Mouse (Mus musculus) neutrophil, adult 5-6 weeks (primary cell): ENCODE results near the gene Mtfr1l. TPM values are rescaled to one million over a fixed set of nuclear protein-coding genes. Genes with fewer than 3 reads are reported as not detected.

Source experiments
- ATAC-seq: fragments of 151-379, 151-347 bp; 2 replicates; pipeline ENCODE4 v1.8.0; 2017; ENCODE audit warnings: mild to moderate bottlenecking, moderate TSS enrichment; ENCODE audit not compliant: insufficient number of reproducible peaks, poor library complexity, low FRiP score, severe bottlenecking; ENCODE audit errors: extremely low read depth
- total RNA-seq: library from RNA; stranded (forward); fragments of 200-1000 nt; gene quantifications from 2 replicates; pipeline ENCODE4 v1.2.3, GENCODE M21; 2017

Gene Mtfr1l
- total RNA-seq, 1 experiment from 2014 or later, result 37.7 TPM

DNA sequence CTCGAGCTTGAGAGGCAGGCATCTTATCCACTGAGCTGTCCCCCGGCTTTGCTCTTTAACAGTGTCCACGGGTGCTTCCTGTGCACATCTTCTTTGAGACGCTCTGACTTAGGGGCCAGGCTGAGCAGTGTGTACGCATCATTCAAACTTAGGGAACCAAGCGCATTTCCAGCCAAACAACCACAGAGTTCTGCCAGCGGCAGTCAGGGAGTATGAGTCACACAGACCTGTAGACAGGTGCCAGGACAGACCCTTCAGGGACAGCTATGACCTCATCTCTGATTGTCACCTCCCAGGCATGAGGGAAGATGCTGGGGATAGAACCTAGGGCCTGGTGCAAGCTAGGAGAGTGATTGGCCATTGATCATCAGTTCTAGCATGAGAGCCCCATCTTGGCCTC is 24.0 kb upstream of the Mtfr1l start:
- ATAC-seq, result no peak

DNA sequence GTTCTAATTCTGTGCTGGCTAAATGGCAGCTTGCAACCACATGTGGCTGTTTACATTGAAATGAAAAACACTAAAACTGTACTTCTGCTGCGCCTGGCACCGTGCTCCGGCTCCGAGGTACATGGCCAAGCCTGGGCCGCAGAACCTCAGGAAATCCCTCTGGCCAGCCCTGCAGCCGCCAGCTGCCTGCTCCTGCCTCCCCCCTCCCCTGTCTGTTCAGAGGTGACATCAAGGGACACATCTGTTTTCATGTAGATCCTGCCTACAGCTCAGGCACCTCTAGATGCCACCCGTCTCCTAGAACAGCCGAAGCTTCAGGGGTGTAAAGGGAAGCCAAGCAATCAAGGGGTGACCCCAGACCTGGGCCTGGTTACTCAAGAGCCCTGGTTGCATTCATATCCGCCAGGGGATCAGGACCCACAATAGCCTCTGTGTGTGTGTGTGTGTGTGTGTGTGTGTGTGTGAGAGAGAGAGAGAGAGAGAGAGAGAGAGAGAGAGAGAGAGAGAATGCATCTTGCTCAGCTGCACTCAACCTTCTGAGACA is 23.5 kb upstream of the Mtfr1l start:
- no peak for ATAC-seq

DNA sequence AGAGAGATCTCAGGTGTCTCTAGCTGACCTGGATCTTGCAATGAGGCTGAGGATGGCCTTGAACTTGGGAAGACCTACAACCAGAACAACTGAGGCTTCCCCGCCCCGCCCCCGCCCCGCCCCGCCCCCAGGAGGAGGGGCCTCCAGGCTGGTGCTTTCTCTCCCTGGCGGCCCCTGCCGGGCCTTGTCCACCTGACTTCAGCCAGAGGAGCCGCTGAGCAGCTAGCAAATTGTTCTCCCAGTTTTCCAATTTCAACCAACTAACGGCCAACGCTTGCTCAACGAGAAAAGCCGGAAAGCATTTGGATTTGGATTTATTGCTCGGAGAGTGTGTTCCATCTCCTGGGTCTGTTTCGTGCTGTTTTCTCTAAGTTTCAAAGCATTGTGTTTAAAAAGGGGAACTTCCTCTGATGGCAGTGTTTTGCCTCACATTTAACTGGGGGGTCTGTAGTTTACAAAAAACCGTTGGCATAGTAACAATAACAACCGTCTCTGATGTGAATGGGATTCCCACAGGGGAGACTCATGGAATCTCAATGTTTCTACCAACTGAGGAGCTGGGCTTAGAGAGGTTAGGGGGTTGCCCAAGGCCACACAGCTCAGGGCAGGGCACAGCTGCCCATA is 22.6 kb upstream of the Mtfr1l start:
- ATAC-seq, result peak; percentile 26

DNA sequence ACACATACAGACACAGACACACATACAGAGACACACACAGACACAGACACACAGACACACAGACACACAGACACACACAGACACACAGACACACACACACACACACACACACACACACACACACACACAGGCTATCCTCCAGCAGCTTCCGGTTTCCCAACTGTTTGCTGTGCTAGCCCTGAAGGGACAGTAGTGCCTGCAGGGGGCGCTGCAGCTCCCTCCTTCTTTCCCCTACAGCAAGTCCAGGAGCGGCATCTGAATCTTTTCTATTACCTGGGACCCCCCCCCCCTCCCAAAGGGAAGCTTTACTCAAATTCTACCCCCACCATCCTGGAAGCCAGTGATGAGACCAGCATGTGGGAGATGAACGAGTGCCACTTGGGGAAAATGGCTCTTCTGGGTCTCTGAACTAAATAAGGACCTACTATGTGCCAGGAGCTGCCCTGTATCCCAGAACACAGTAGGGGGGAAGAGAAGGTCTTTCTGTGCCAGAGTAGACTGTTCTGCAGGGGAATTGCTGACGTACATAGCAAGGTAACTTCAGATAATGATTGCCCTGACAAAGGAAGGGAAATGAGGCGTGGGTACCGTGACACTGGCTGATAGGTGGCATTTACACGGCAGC is 20.9 kb upstream of the Mtfr1l start:
- no peak; the same call in 1 of the 2 replicates for ATAC-seq

DNA sequence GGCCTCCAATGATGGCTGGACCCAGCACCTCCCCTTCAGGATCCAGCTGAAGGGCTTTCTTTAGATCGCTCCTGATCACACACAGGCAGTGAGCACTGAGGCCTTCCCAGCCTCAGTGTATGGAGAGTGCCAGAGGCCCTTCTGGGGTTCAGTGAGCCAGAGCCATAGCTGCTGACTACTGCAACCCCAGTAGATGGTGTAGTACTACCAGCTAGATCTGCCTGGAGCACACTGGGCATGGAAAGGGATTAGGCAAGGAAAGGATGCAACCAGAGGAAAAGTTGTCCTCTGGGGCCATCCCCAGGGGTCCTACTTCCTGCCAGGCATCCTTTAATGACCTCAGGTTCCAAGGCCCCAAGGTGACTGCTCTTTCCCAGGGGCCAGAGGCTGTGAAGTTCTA is 18.4 kb upstream of the Mtfr1l start:
- no peak for ATAC-seq

DNA sequence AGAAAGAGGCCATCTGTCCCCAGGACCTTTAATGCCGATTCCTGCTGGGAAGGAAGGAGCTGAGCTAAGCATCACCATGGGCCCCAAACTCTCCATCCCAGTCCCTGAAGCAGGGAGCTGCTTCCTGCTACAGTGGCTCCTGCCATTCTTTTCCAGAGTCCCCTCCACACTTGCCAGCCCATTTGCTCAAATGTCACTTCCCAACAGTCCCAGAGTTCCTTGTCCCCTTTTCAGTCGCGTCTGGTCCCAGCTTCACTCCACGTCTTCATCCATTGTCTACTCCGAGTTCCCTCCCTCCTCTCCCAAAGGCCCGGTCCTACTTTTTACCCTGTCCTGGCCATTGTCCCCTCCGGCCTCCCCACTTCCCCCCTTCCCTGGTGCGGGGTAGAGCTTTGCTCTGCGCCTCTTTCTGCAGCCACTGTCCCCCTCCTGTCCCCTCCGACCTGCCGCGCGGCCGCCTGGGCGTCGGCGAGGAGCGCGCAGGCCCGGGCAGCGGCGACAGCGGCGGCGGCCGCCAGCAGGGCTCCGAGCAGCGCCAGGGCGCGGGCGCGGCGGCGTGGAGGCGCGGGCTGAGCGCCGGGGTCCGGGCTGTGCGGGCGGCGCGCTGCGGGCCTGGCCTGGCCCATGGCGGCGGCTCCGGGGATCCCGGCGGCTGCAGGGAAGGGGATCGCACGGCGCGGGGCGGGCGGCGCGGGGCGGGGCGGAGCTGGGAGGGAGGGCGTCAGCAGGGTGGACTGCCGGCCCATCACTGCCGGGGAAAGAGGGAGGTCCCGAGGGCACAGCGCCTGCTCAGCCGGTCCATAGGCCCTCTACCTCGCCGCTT is 16.5 kb upstream of the Mtfr1l start, which contains the start of gene Selenon:
Selenon (minus strand) TSS at position 673 of the 823 bp plus-strand sequence.
- no peak for ATAC-seq

DNA sequence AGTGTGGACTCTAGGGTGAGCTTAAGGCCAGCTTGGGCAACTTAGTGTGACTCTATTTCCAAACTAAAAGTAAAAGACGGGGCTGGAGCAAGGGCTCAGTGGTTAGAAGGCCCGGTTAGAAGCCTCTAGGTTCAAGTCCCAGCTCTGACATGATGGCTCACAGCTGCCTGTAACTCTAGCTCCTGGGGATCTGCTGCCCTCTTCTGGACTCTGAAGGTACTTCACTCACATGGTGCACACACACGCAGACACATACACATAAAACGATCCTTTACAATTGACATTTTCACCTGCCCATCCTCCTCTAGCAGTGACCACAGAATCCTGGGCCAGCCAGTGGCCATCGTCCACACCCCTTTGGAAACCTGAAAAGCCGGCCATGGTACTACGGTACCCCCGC is 14.7 kb upstream of the Mtfr1l start:
- ATAC-seq, result no peak

DNA sequence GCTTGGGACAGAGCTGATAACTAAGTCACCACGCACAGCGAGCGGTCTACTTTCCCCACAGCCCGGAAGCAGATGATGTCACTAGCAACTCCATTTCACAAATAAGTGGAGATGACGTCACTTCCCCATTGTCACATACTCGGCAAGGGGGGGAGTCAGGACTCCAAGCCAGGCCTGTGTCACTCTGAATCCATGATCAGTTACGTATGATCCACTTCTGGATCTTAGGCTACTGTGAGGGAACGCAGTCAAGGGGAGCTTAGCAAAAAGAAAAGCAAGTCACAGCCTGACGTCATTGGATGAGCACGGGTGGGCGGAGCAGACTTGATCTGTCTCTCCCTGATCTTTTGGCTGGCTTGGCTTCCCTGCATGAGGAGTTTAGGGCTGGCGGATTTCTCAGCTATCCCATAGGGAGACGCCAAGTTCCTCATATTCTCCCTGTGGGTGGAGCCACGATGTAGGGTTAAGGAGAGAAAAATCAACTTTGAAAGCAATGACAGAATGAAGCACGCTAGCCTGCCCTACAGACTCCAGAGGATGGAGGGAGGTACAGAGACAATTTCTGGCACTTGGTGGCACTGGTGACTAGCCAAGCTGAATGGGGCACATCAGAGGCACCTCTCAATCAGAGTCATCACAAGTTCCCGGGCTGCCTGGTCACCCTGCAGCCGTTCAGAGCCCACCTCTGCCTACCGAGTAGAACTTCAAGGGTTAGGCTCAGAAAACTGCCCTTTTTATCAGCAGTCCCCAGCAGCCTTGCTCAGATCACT is 13.2 kb upstream of the Mtfr1l start:
- peak; percentile 82 for ATAC-seq

DNA sequence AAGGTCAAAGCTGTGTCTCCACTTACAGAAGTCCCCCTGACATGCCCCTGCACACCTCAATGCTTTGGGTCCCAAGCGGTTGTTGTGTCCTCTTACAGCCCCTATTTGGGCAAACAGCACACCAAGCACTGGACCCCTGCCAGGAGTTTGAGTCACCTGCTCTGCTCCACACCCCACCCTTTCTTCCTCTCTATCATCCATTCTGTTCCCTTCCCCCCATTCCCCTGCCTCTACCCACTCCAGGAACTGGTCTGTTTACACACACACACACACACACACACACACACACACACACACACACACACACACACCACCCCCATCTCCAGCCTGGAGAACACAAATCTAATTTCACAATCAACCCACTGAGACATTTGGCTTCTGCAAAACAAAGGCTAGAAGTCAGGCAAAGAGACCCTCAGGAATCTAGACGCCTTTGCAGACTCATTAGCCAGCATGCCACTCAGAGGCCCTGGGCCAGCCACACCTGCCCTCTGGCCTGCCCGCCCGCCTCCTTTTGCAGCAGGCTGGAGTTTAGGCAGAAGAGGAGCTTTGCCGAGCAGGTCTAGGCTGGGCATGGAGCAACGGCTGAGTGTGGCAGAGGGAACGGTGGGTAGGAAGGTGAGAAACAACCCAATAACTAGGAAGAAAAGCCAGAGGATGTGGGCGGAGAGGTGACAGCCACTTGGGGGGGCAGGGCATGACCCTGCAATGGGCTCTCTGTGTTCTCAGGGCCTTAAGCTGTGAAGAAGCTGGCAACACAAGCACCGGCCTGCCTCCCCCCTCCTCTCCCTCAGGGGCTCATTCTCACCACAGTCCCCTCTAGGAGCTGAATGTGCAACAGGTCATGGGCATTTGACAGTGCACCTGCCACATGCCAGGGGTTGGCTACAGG is 11.9 kb upstream of the Mtfr1l start:
- ATAC-seq, result no peak

DNA sequence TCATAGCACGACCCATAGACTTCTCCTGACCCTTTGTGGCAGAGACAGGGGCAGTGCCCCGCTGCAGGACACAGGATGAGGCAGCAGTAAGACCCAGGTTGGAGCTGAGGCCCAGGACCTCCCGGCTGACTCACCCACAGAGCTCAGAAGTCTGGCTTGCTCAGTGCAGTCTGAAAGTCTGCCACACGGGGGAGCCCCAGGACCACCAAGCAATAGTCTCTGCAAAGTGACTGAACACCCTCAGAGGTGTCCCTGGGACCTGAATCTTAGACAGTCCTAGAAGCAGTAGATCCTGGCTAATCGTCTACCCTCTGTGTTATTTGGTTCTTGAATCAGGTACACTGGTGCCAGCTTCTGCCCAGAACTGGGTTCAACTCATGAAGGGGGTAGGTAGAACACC is 8.1 kb upstream of the Mtfr1l start:
- ATAC-seq, result peak; percentile 57

DNA sequence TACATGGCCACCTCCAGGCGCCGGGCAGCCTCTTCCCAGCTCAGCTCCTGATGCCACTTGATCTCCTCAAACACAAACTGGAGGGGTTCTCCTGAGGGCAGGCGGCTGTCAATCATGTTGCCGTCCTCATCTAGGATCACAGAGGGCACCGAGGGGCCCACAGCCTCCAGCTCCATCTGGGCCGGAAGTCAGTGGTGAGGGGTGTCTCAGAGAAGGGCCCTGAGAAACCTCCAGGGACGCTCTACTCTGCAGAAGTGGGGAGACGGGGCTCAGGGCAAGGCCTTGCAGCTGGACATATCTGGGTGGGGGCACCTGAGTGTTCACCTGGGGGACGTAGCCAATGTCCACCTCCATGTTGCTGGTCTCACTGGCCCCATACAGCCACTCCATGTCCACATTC is 7.5 kb upstream of the Mtfr1l start:
- ATAC-seq, result no peak

DNA sequence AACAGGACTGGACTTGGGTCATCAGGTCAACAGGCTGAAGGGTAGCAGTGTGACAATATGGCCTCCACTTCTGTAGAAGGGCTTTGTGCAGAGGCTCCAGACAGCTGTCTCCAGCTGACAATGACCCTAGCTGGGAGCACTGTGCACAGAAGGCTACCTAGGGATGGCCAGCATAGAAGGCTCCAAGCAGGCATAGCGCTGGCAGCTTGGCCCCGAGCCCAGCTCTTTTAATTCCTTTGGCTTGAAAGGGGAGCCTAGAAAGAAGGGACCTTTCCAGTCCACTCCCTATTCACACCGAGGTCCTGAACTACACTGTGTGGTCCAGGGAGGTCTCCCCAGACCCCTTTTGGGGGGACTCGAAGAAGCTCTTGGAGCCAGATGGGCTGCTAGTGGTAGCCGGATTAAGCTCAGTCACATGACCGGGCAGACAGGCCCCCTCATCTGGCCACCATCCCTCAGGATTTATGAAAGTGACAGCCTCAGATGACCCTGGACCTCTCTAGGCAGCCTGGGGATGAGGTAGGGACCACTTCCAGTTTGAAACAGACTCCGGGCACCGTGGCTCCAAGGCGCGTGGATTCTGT is 3.9 kb upstream of the Mtfr1l start:
- ATAC-seq, result no peak

DNA sequence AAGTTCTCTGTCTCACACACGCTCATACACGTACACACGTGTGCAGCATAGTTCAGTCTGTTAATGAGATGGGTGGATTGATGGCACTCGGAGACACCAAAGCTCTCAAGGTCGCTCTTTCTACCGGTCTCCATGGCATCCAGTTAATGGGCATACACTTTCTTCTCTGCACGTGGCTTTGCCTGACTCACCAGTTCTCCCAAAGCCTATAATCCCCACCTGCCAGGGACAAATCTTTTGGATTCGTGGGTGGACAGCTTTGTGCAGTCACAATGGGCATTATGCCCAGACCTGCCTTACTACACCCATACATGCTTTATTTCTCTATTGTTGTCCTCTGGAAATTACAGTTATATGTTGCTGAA is 582 bp upstream of the Mtfr1l start:
- ATAC-seq, result no peak

DNA sequence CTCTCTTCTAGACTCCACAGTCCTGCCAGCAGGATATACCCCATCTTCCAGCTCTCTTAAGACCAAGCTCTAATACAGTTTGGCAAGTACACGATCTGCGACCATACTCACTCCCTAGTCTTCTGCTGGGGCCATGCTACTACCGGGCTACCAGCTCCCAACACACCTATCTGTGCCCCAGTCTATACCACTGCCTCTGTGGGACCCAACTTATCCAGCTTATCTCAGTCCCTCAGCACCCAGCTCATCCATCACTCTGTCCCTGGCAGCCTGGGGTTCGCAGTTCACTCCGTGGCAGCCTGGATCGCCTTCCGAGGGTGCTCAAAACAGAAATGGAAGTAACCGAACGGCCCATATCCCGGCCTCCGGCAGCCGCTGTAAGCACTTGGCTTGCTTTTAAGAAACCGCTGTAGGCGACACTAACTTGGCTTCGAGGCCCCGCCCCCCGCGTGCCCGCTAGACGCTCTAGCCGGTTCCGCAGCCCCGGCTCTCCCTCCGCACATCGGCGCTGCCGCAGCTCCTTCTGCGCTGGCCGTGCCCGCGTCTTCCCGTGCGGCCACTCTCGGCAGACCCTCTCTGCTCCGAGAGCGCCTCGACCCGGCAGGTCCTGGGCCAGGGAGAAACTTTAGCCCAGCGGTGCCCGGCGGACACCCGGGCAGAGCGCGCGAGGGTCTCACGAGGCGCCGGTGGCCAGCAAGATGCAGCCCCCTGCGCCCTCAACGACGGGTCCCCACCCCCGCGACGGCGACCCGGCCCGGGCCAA is 882 bp downstream of the Mtfr1l start:
- ATAC-seq, result peak; percentile 35; the same call in 1 of the 2 replicates

DNA sequence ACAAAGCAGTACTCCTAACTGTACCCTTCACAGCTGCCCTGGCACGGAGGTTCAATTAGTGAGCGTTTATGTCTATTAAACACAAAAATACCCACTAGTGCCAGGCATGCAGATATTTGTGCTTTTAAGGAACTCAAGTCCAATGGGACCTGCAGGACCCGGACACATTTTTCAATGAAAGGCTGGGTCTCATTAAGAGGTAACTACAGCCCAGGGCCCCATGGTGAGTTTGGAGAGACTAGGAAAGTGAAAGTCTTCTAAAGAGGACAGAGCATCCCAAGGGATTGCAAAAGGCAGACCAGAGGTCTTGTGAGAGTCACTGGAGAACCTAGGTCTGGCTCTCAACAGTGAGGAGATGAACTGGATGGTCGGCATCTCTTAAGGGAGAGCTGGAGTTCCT is 1.8 kb downstream of the Mtfr1l start:
- ATAC-seq, result no peak

DNA sequence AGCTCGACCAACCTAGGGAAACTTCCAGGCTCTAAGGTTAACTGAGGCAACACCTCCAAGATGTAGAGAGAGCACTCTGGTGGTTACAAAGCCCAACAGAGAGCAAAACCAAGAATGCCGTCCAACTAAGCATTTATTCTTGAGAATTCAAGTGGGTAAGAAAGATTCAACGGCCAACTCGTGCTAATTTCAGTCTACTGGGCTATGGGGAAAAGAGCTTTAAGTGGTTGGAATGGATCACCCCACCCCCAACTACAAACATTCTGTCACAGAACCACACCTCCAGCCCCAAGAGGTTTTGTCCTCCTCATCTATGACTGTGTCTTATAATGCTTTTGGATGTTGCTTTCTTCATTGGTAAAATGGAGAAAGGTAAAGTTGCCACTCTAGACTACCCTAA is 2.3 kb downstream of the Mtfr1l start:
- no peak for ATAC-seq

DNA sequence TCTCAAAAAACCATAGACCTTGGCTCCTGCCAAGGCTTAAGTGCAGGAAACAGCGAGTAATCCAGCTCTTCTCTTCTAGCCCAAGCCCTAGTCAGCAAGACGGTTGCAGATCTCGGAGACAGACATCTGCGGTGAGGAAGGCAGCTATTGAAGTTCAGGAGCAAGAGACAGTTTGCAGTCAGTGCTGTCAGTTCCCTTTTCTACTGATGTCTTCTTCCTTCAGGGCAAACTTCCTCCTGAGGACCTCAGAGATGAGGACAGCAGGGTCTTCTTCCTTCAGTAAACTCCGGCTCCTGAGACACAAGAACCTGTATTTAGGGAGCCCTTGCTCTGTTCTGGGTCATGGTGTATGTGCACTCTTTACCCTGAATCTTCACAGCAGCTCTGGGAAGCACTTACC is 9.0 kb downstream of the Mtfr1l start:
- ATAC-seq, result no peak
